Mouse (Mus musculus): ENCODE data around the gene Gng12. TPM values are rescaled to one million over a fixed set of nuclear protein-coding genes. Genes with fewer than 3 reads are reported as not detected.

The Gng12 gene
- polyA plus RNA-seq, 1 experiment from 2014 or later = 169 TPM

GRCm38 (mm10) chr6:66894999-66895398 lies 1.2 kb upstream of the Gng12 start:
- in situ Hi-C loops (cut with MboI; ENCODE audit: low pct_unique_long_range_greater_than_20kb) = loop anchor here (5.0 kb wide), 3 partner anchors 52 to 142 kb away; partner anchors contain the start of gene Gadd45a
- POLR2A ChIA-PET = no interaction called here
- DNase-seq (ENCODE audit: low read depth, low spot score) (no peak), ATAC-seq (no peak)
- H3K27me3 ChIP-seq = no peaks in the 10 kb centered on the region
- CTCF ChIA-PET = no interaction called here
- no peak for TF ChIP-seq CTCF (IDR thresholded peaks at IDR 0.05)

GRCm38 (mm10) chr6:66896921-66897645 lies 886 bp downstream of the Gng12 start:
- ATAC-seq (peak; percentile 38), DNase-seq (ENCODE audit: low read depth, low spot score) (peak; percentile 17)
- in situ Hi-C loops (cut with MboI; ENCODE audit: low pct_unique_long_range_greater_than_20kb) = loop anchor here (5.0 kb wide), 3 partner anchors 50 to 140 kb away; partner anchors contain the start of gene Gadd45a
- H3K27me3 ChIP-seq = no peaks in the 10 kb centered on the region
- CTCF ChIA-PET = interaction anchor here (0.7 to 2.7 kb wide), 10 partner anchors 10 to 261 kb away, joined by 3 to 14 read pairs (median 4); no protein-coding TSS in a partner anchor
- no peak for TF ChIP-seq CTCF (IDR thresholded peaks at IDR 0.05)
- POLR2A ChIA-PET = interaction anchor here (0.5 to 1.8 kb wide), 8 partner anchors 9 to 136 kb away, joined by 3 to 10 read pairs (median 5); no protein-coding TSS in a partner anchor

DNA sequence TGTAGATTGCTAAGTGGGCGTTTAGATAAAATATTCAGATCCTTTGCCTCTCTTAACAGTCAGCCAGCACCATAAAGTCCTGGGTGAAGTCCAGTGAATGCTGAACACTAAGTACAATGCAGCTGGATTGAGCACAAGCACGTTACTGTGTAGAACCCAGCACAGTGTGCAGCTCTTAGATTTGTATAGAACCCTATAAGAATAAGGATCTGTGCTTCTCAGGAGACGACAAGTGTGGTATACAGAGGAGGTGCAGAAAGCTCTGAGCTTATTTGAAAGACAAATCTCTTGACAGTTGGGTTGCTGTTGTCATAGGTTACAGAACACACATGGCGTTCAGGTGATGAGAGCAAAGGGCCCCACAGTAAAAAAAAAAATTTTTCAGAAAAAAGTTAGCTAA lies 1.8 kb downstream of the Gng12 start:
- in situ Hi-C loops (cut with MboI; ENCODE audit: low pct_unique_long_range_greater_than_20kb) = loop anchor here (5.0 kb wide), 3 partner anchors 49 to 139 kb away; partner anchors contain the start of gene Gadd45a
- ChIA-PET POLR2A (interaction anchor here (1.3 kb wide), 1 partner anchor 9 kb away, joined by 5 read pairs; no protein-coding TSS in a partner anchor), CTCF (interaction anchor here (1.0 to 2.7 kb wide), 6 partner anchors 11 to 64 kb away, joined by 3 to 14 read pairs (median 5); no protein-coding TSS in a partner anchor)
- DNase-seq (ENCODE audit: low read depth, low spot score) (no peak), ATAC-seq (no peak)
- no peak for TF ChIP-seq CTCF (IDR thresholded peaks at IDR 0.05)
- no peaks in the 10 kb centered on the region for H3K27me3 ChIP-seq

- CTCF ChIA-PET = interaction anchor here (0.9 to 1.8 kb wide), 6 partner anchors 12 to 39 kb away, joined by 3 to 8 read pairs (median 4); no protein-coding TSS in a partner anchor
- in situ Hi-C loops (cut with MboI; ENCODE audit: low pct_unique_long_range_greater_than_20kb) = no loop called here
- TF ChIP-seq CTCF (IDR thresholded peaks at IDR 0.05) = no peak
- DNase-seq (ENCODE audit: low read depth, low spot score) (no peak), ATAC-seq (no peak)
- H3K27me3 ChIP-seq = no peaks in the 10 kb centered on the region
- POLR2A ChIA-PET = interaction anchor here (0.7 to 1.0 kb wide), 3 partner anchors 14 to 202 kb away, joined by 3 read pairs; no protein-coding TSS in a partner anchor
Measured at GRCm38 (mm10) chr6:66901926-66902325, 5.7 kb downstream of the Gng12 start.

DNA sequence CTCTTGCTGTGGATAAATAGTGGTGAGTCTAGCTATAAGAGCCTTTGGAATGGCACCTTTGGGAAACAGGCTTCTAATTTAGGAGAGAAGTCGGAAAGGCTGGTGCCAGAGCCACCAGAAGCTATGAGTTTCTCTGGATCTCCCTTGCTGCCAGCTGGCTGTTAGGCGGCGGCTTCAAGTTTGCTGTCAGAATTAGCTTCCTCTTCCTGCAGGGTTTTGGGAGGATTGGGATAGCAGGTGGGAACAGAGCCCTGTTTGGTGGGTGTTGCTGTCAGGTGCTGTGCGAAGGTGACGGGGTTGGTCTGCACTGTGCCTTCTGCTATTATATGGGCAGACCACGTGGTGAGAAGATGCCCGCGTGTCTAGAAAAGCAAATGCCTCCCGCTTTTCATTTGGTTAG lies 7.0 kb downstream of the Gng12 start:
- H3K27me3 ChIP-seq = no peaks in the 10 kb centered on the region
- in situ Hi-C loops (cut with MboI; ENCODE audit: low pct_unique_long_range_greater_than_20kb) = no loop called here
- no peak for ATAC-seq
- DNase-seq (ENCODE audit: low read depth, low spot score) = no peak
- POLR2A ChIA-PET = no interaction called here
- CTCF ChIA-PET = interaction anchor here (1.2 kb wide), 2 partner anchors 11 to 38 kb away, joined by 3 to 5 read pairs; no protein-coding TSS in a partner anchor
- TF ChIP-seq CTCF (IDR thresholded peaks at IDR 0.05) = no peak

- DNase-seq (ENCODE audit: low read depth, low spot score) = no peak
- no peaks in the 10 kb centered on the region for H3K27me3 ChIP-seq
- in situ Hi-C loops (cut with MboI; ENCODE audit: low pct_unique_long_range_greater_than_20kb) = no loop called here
- no peak for ATAC-seq
- TF ChIP-seq CTCF (IDR thresholded peaks at IDR 0.05) = no peak
- ChIA-PET POLR2A (no interaction called here), CTCF (no interaction called here)
Measured at GRCm38 (mm10) chr6:66903720-66904119, 7.5 kb downstream of the Gng12 start.

DNA sequence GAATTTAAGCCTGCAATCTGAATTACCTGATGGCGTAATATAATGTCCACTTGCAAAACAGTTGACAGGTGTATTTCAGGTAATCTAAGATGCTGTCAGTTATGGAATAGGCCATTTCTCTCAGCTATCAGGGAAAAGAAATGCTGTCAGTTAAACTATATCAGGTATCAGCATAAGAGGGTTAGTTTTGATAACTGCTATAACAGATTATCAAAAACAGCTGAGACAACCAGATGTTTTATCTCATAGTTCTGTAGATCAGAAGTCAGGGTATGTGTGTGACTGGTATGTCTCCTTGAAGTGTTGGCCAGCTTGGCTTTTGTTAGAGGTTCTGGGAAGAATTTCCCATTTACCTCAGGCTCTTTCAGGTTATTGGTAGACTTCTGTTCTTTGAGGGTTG lies 10.0 kb downstream of the Gng12 start:
- no peak for TF ChIP-seq CTCF (IDR thresholded peaks at IDR 0.05)
- ChIA-PET POLR2A (interaction anchor here (1.8 kb wide), 1 partner anchor 9 kb away, joined by 5 read pairs; no protein-coding TSS in a partner anchor), CTCF (interaction anchor here (0.9 to 1.0 kb wide), 2 partner anchors 9 to 17 kb away, joined by 3 read pairs; no protein-coding TSS in a partner anchor)
- no peaks in the 10 kb centered on the region for H3K27me3 ChIP-seq
- ATAC-seq (no peak), DNase-seq (ENCODE audit: low read depth, low spot score) (no peak)
- in situ Hi-C loops (cut with MboI; ENCODE audit: low pct_unique_long_range_greater_than_20kb) = no loop called here

DNA sequence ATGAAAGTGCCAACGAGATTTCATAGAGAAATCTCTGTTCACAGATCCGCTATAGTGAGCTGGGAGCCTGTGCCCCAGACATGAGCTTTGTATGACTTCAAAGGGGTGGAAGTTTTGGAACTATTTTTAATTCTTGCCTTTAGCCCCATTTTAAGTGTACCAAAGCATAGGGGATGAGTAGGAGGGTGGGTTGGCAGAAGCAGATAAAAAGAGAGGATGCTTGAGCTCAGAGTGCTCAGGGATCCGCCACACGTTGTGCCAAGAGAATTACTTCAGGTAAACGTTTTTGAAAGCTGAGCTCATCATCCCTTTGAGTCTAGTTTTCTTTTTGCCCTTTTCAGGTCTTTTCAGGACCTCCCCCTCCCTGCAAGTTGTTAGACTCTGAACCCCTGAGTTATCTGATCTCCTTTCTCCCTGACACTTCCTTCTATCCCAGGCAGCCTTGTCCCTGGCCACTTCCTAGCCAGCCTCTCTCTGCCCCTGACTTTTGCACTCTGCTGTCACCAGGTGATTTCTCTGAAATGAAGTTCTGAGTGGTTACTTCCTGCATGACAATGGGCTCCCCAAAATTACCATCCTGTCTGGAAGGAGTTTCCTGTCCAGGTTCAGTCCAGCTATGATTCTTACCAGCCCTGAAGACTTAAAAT lies 12.3 kb downstream of the Gng12 start:
- no peak for TF ChIP-seq CTCF (IDR thresholded peaks at IDR 0.05)
- POLR2A ChIA-PET = no interaction called here
- ATAC-seq = no peak
- H3K27me3 ChIP-seq = no peaks in the 10 kb centered on the region
- CTCF ChIA-PET = interaction anchor here (1.0 to 1.5 kb wide), 3 partner anchors 11 to 59 kb away, joined by 3 to 5 read pairs (median 3); no protein-coding TSS in a partner anchor
- in situ Hi-C loops (cut with MboI; ENCODE audit: low pct_unique_long_range_greater_than_20kb) = no loop called here
- DNase-seq (ENCODE audit: low read depth, low spot score) = no peak

DNA sequence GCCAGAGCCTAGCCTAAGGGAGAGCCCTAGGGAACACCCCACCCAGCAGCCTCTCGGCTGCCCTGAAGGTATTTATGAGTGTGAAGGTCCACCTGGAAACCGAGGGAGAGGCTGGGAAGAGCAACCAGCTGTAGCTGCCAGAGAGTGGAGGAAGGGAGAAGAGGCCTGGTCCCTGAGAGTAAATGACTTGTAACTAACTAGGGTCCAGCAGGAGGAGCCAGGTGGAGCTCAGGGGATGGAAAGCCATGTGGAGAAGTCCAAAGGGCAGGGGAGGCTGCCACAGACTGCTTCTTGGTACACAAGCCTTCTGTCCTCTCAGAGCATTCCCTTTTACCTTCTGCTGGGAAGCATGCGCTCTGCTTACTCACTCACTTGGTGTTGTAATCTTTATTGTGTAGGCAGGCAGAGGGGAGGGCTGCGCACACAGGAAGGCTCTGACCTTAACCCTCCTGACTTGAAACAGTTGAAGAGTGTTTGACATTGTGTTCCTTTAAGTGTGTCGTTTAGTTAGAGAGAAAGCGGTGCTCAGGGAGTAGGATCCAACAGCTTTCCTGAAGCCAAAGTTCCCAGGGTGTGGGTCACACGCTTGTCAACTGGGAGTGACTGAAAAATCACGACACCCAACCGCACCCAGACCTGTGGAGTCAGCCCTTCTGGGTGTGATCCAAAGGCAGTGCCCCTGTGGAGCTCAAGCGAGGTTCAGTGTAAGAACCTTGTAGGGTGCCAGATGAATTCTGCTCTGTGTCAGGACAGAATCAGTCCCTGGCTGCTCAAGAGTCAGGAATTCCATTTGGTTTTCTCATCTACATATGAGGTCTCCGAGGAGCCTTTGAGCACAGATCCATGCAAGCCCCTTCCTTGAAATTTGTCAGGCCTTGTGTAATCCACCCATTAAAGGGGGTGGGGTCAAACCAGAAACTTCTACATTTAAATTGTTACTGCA lies 14.6 kb downstream of the Gng12 start:
- ChIA-PET CTCF (interaction anchor here (0.8 to 1.4 kb wide), 5 partner anchors 10 to 45 kb away, joined by 3 to 6 read pairs (median 3); no protein-coding TSS in a partner anchor), POLR2A (interaction anchor here (0.7 to 1.8 kb wide), 3 partner anchors 14 to 52 kb away, joined by 3 to 4 read pairs (median 3); partner anchors contain the start of gene Gng12)
- DNase-seq (ENCODE audit: low read depth, low spot score) (no peak), ATAC-seq (peak; percentile 83)
- no peaks in the 10 kb centered on the region for H3K27me3 ChIP-seq
- TF ChIP-seq CTCF (IDR thresholded peaks at IDR 0.05) = no peak
- in situ Hi-C loops (cut with MboI; ENCODE audit: low pct_unique_long_range_greater_than_20kb) = no loop called here
